Mouse (Mus musculus) megakaryocyte, adult 5-6 weeks (primary cell): ENCODE measurements around the gene Nol6. TPM values are rescaled to one million over a fixed set of nuclear protein-coding genes. Genes with fewer than 3 reads are reported as not detected.
"Not testable (repeated sequence)": the region's sequence is repeated elsewhere in the genome, so short reads cannot be mapped to it uniquely, and the experiment has no call there.

ENCODE experiments used
- ATAC-seq: 2 replicates; pipeline ENCODE4 v1.8.0; 2016; ENCODE audit warnings: mild to moderate bottlenecking, inconsistent platforms; ENCODE audit not compliant: poor library complexity, severe bottlenecking
- total RNA-seq, 2 experiments: library from RNA; stranded (forward) in 1 of 2; stranded (reverse) in 1 of 2; fragments of 153-499, 151-499 nt in 1 of 2; fragments of 221-1000, 200-1000 nt in 1 of 2; gene quantifications; 2 replicates each; pipeline versions ENCODE4 v1.2.3 to v1.2.4; 2015 to 2017

Gene Nol6
- total RNA-seq, 2 experiments from 2014 or later: 8.2 to 9.2 TPM

DNA sequence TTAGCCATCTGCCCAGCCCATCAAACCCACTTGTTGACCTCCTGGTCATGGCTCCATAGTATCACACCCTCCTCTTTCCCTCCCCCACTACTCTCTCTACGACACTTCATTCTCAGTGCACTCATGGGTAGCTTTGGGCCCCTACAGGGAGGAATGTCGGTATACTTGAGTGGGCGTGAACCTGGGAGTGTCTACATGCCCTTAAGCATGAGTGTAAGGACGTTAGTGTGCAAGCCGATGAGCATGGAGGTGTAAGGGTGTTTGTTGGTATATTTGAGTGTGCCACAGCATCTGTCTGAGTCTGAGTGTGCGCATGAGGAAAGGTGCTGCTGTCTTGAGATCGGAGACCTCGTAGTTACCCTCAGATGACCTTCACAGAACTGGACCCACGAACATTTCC lies 37.3 kb downstream of the Nol6 start:
- ATAC-seq: no peak

DNA sequence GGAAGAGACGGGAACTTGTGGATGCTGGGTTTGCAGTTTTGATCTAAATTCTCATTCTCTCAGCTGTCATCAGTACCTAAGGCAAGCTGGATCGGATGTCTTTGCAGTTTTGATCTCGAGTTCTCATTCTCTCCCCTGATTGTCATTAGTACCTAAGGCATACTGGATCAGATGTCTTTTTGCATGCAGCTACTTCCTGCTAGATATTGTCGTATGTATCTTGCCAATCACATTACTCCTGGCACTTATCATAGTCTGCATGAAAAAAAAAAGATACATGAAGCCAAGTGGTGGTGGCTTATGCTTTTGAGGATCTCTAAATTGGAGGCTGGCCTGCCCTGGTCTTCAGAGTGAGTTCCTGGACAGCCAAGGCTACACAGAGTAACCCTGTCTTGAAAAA lies 39.4 kb downstream of the Nol6 start:
- no peak for ATAC-seq

DNA sequence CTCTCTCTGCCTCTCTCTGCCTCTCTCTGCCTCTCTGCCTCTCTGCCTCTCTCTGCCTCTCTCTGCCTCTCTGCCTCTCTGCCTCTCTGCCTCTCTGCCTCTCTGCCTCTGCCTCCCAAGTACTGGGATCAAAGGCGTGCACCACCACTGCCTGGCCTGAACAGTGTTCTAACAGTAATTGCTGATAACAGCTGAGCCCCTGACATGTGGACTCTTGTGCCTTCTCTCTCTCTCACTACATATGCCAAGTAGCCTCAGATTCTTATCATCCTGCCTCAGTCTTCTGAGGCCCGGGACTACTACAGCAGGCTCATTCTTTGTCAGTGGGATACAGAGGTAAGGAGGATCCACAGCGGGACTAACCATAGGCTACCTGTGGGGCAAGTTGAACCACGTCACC lies 41.5 kb downstream of the Nol6 start:
- not testable (repeated sequence) for ATAC-seq

DNA sequence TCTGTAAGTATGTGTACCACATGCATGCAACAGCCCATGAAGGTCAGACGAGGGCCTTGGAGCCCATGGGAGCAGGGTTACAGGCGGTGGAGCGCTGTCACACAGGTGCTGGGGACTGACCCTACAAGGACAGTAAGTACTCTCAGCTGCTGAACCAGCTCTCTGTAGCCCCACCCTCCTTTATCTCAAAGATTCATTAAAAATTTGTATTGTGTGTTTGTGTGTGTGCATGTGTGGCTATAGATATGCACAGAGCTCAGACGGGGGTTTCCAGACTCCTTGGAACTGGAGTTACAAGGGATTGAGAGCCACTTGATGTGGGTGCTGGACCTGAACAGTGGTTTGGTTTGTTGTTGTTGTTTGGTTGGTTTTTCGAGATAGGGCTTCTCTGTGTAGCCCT lies 42.5 kb downstream of the Nol6 start:
- ATAC-seq: no peak

DNA sequence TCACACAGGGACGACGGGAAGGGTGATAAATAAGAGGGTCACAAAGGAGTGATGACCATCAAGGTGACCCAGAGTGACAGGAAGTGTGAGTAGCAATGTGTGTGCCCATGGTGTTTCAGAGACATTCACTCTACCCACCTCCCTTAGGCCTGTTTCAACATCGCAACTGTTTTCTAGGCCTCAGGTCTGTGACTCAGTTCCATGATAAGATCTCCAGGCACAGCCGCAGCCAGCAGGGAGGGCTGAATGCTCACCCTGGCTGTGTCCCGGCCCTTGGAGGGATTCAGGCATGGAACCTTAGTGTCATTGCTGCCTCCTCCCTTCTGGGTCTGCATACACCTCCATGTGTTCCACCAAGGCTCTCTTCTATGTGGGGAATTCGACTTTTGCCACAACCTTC lies 45.5 kb downstream of the Nol6 start:
- ATAC-seq: peak; percentile 38; the same call in 1 of the 2 replicates

DNA sequence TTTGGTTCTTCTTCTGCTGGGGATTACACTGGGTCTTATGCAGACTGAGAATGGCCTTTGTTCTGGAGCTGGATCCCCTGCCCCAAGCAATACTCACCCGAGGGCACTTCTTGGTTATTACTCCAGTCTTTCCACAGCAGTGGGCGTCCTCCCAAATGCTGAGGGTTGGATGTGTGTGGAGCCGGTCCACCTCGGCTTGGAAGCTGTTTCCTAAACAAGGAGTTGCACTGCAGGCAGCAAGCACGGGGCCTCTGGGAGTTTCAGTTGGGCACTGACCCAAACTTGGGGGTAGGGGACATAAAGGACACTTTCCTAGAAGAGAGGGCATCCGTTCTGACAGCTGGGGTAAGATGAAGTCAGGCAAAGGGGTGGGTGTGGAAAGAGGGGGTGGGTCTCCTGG lies 49.8 kb downstream of the Nol6 start:
- no peak for ATAC-seq

DNA sequence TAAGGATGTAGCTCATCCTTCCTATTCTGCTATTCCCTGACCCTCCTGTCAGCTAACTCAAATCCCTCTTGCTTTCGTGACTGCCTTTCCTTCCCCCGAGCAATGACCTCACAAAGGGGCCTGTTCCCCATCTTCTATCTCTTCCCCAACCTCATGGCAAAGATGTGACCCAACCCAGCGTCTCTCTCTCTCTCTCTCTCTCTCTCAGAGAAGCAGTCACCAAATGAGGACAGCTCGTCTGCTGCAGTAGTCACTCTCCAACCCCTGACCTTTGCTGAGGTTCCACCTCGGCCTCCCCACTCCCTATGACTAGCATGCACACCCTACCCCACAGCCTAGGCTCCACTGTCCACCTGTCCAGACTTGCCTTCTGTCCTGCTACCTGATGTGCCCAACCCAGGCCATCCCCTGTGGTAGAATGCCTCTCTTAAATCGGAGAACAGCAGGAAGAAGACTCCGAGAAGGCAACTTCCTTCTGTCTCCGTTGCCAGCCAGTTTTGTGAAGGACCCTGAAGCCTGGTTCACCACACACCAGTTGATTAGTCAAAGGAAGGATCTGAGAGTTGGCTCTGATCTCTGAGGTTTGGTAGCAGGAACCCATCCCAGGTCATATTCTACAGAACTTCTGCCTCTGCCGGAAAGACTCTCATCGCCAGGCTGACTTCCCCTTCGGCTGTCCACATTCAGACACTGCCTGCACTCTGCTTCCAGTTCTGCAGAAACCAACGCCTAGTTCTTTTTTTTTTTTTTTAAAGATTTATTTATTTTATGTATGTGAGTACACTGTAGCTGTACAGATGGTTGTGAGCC lies 51.0 kb downstream of the Nol6 start:
- peak; percentile 95 for ATAC-seq

DNA sequence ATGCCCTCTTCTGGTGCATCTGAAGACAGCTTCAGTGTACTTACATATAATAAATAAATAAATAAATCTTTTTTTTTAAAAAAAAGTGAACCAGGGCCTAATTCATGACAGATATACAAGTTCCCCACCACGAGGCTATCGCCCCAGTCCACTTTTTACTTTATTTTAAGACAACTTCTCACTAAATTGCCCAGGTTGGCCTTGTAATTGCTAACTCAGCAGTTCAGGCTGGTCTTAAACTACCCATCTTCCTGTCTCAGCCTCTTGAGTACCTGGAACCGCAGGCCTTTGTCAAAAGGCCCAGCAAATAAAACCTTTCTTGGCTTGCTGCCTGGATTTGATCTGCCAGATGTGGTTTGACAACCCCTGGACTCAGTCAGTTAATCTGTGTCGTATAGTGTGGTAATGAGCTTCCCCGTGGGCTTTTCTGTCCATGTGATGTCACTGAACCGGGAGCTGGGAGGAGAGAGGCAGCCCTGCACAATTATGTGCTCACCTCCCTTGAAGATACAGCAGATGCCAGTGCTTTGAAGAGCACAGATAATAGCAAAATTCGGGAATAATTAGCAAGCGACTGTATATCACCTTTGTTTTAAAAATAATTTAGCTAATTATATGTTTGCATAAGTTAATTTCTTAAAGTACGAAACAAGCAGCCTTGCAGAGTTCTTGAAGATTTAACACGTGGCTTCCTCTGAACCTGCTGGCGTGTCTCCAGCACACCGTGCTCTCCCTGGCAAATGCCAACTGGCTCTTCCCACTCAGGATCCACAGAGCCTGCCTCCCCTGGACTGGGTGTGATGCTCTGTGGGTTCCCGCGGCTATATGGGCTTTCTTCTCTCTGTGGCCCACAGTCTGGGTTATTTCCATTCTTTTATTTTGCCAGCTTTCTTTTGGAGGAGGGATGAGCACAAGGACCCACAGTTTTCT lies 52.5 kb downstream of the Nol6 start:
- no peak for ATAC-seq

DNA sequence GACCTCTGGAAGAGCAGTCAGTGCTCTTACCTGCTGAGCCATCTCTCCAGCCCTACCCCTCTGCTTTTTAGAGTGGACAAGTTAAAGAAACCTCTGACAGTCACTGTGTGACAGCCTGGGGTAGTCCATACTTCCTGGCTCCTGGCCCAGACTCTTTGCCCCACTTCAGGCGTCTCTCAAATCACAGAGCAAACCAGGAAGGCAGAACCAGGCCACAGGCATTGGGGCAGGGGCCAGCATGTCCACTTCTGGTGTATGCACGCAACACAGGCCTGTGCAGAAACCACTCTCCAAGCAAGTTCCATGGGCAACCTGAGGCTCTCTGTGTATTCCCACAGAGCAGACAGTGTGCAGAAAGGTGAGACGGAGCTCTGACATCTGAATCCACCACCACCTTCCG lies 59.1 kb downstream of the Nol6 start:
- ATAC-seq: no peak

Other genes starting within 250 kb of the Nol6 start
- gene Spink4, start 204.4 kb downstream of the Nol6 start, total RNA-seq (2015): not detected in 2 replicates
- gene Spink4, start 204.4 kb downstream of the Nol6 start, total RNA-seq (2017): not detected in 2 replicates
- 98.7 and 125 TPM in 2 replicates for gene Bag1, start 176.2 kb downstream of the Nol6 start, total RNA-seq (2015)
- 276 and 281 TPM in 2 replicates for gene Bag1, start 176.2 kb downstream of the Nol6 start, total RNA-seq (2017)
- gene Chmp5, start 176.0 kb downstream of the Nol6 start, total RNA-seq (2015): 94.5 and 109 TPM in 2 replicates
- gene Chmp5, start 176.0 kb downstream of the Nol6 start, total RNA-seq (2017): 150 and 185 TPM in 2 replicates
- gene Nfx1, start 153.5 kb downstream of the Nol6 start, total RNA-seq (2015): 26.8 and 29.5 TPM in 2 replicates
- gene Nfx1, start 153.5 kb downstream of the Nol6 start, total RNA-seq (2017): 41.1 and 46.8 TPM in 2 replicates
- not detected in 2 replicates for gene Aqp7, start 76.3 kb downstream of the Nol6 start, total RNA-seq (2015)
- not detected in 2 replicates for gene Aqp7, start 76.3 kb downstream of the Nol6 start, total RNA-seq (2017)
- gene Aqp3, start 26.3 kb downstream of the Nol6 start, total RNA-seq (2015): not detected in 2 replicates
- 0.07 and 0.45 TPM in 2 replicates for gene Aqp3, start 26.3 kb downstream of the Nol6 start, total RNA-seq (2017)
- gene Ube2r2, start 11.3 kb upstream of the Nol6 start, total RNA-seq (2015): 145 and 156 TPM in 2 replicates
- 34.4 and 41.3 TPM in 2 replicates for gene Ube2r2, start 11.3 kb upstream of the Nol6 start, total RNA-seq (2017)
- gene Ubap2, start 150.7 kb upstream of the Nol6 start, total RNA-seq (2015): 26.1 and 35.6 TPM in 2 replicates
- gene Ubap2, start 150.7 kb upstream of the Nol6 start, total RNA-seq (2017): 11.3 and 12.3 TPM in 2 replicates
- 50.4 and 52.9 TPM in 2 replicates for gene Dcaf12, start 190.4 kb upstream of the Nol6 start, total RNA-seq (2015)
- gene Dcaf12, start 190.4 kb upstream of the Nol6 start, total RNA-seq (2017): 46.9 and 51.0 TPM in 2 replicates
- 49.9 and 51.2 TPM in 2 replicates for gene Ubap1, start 224.5 kb upstream of the Nol6 start, total RNA-seq (2015)
- gene Ubap1, start 224.5 kb upstream of the Nol6 start, total RNA-seq (2017): 43.6 and 47.6 TPM in 2 replicates